Mouse (Mus musculus): Measurements from ENCODE around the gene Fh1. TPM values are rescaled to one million over a fixed set of nuclear protein-coding genes. Genes with fewer than 3 reads are reported as not detected.
A peak's percentile ranks its signal among the peaks of the same experiment; 100 is the strongest.

Fh1 gene
- polyA plus RNA-seq (2015; fragmentation: Nextera tagmentation; extraction: Ambion mirVana), result 161 and 162 TPM in 2 replicates

- ATAC-seq (replicated peaks; ENCODE audit: low FRiP score, low read depth) (peak; percentile 100), DNase-seq (ENCODE audit: low spot score) (peak; percentile 99)
- H3K4me2 ChIP-seq (ENCODE audit: low read length), result peak within 1 kb of the TSS; percentile 75
- no peaks in the 10 kb centered on the region for H3K4me1 ChIP-seq (replicated peaks; ENCODE audit: insufficient read depth, low read length)
- under 1% methylated on average over 58 of the region's 58 CpGs for WGBS
- peak within 1 kb of the TSS; percentile 74 for H3K9ac ChIP-seq (ENCODE audit: low read depth, low read length)
- peak within 1 kb of the TSS; percentile 85 for H3K27ac ChIP-seq
- peak within 1 kb of the TSS; percentile 64 for H3K4me3 ChIP-seq (replicated peaks; ENCODE audit: low read depth, low read length)
- no peaks in the 10 kb centered on the region for H3K36me3 ChIP-seq (ENCODE audit: insufficient read depth, low read length)
- no peaks in the 10 kb centered on the region for H3K9me3 ChIP-seq (replicated peaks; ENCODE audit: low read length)
- TF ChIP-seq CTCF (IDR thresholded peaks at IDR 0.05; ENCODE audit: low read depth), result no peak
- no peaks in the 10 kb centered on the region for H3K27me3 ChIP-seq (ENCODE audit: insufficient read depth, low read length)
Measured at GRCm38 (mm10) chr1:175625257-175625879, at the start of gene Fh1. Fh1 (minus strand) TSS chr1:175625635.

DNA sequence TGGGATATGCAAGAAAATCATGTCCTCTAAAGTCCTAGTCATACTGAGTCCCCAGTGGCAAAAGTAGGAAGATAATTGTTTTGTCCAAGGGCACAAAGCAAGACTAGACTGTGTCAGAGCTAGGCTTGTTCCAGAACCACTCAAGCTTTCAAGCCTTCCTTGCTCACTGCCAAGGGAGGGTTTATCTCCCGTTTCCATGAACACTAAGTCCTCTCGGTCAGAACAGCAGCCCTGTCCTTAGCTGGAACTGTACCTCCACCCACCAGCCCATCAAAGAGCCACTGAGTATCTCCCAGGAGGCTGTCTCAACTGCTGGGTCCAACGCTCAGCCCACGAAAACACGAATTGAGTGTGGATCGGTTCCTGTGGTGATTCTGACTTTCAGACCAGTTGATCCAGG lies 49.7 kb upstream of the Fh1 start:
- no peak for TF ChIP-seq CTCF (IDR thresholded peaks at IDR 0.05; ENCODE audit: low read depth)
- no peaks in the 10 kb centered on the region for H3K27me3 ChIP-seq (ENCODE audit: insufficient read depth, low read length)
- DNase-seq (ENCODE audit: low spot score) (no peak), ATAC-seq (replicated peaks; ENCODE audit: low FRiP score, low read depth) (no peak)
- H3K4me3 ChIP-seq (replicated peaks; ENCODE audit: low read depth, low read length), result no peak overlapping the region
- H3K4me2 ChIP-seq (ENCODE audit: low read length), result no peak overlapping the region
- H3K4me1 ChIP-seq (replicated peaks; ENCODE audit: insufficient read depth, low read length), result no peaks in the 10 kb centered on the region
- H3K27ac ChIP-seq, result no peak overlapping the region
- WGBS, result 64% methylated on average over 6 of the region's 6 CpGs
- no peaks in the 10 kb centered on the region for H3K36me3 ChIP-seq (ENCODE audit: insufficient read depth, low read length)
- H3K9ac ChIP-seq (ENCODE audit: low read depth, low read length), result no peak overlapping the region
- H3K9me3 ChIP-seq (replicated peaks; ENCODE audit: low read length), result no peaks in the 10 kb centered on the region

DNA sequence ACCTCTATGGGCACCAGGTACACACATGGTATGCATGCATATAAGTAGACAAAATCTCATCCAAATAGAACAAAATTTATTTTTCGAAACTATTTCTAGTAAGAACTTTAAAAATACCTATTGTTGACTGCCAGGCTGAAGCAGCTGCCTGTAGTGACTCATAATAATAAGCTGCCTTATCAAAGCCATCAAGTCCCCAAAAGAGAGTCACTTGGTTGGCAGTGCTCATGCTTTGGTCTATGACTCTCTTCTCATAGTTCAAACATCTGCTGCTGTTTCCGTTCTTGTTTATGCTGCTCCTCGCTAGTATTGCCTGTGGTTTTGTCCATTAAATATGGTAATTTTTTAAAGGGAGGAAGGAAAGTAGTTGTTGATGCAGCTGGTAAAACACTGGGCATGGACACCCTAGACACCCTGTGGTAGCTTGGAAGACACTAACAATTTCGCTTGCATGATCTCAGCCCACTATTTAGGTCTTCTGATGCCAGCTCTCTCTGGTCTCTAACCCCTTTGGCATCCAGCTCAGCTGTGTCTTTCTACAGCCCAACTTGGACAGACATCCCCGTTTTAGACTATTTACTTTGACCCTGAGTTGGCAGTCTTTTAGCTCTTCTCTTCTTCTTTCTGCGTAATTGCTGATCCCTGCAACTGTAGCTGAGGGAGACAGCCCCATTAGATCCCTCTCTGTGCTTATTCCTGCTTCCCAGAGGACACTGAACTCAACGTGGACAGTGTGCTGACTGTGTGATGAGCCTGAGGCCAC lies 48.3 kb upstream of the Fh1 start:
- H3K4me1 ChIP-seq (replicated peaks; ENCODE audit: insufficient read depth, low read length), result no peaks in the 10 kb centered on the region
- H3K4me3 ChIP-seq (replicated peaks; ENCODE audit: low read depth, low read length), result no peak overlapping the region
- no peak for DNase-seq (ENCODE audit: low spot score)
- 73% methylated on average over 7 of the region's 7 CpGs for WGBS
- no peak for TF ChIP-seq CTCF (IDR thresholded peaks at IDR 0.05; ENCODE audit: low read depth)
- no peaks in the 10 kb centered on the region for H3K9me3 ChIP-seq (replicated peaks; ENCODE audit: low read length)
- H3K27me3 ChIP-seq (ENCODE audit: insufficient read depth, low read length), result no peaks in the 10 kb centered on the region
- H3K36me3 ChIP-seq (ENCODE audit: insufficient read depth, low read length), result no peaks in the 10 kb centered on the region
- no peak overlapping the region for H3K4me2 ChIP-seq (ENCODE audit: low read length)
- H3K9ac ChIP-seq (ENCODE audit: low read depth, low read length), result no peak overlapping the region
- H3K27ac ChIP-seq, result no peak overlapping the region
- ATAC-seq (replicated peaks; ENCODE audit: low FRiP score, low read depth), result no peak

DNA sequence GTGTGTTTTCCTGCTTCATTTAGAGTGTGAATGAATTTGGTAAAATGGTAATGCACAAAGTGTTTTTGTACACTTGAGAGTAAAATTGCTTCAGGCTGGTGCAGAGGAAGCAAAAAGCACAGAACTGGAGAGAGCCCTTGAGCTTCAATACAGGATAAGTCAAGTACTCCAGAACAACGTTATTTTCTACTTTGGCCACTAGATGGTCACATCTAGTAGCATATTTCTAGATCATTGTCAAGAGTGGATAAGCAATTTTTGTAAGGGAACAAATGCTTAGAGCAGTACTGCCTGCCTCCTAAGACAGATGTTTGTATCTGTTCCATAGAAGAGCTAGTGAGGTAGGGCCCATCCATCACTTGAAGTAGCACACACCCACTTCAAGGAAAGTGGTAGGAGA lies 46.2 kb upstream of the Fh1 start:
- WGBS, result 29% methylated on average over 1 of the region's 1 CpGs
- peak; percentile 56; the same call in 1 of the 2 replicates for TF ChIP-seq CTCF (IDR thresholded peaks at IDR 0.05; ENCODE audit: low read depth)
- no peak overlapping the region for H3K4me2 ChIP-seq (ENCODE audit: low read length)
- H3K9ac ChIP-seq (ENCODE audit: low read depth, low read length), result no peak overlapping the region
- no peaks in the 10 kb centered on the region for H3K9me3 ChIP-seq (replicated peaks; ENCODE audit: low read length)
- H3K4me1 ChIP-seq (replicated peaks; ENCODE audit: insufficient read depth, low read length), result no peaks in the 10 kb centered on the region
- no peak overlapping the region for H3K4me3 ChIP-seq (replicated peaks; ENCODE audit: low read depth, low read length)
- DNase-seq (ENCODE audit: low spot score) (peak; percentile 58), ATAC-seq (replicated peaks; ENCODE audit: low FRiP score, low read depth) (no peak)
- no peak overlapping the region for H3K27ac ChIP-seq
- no peaks in the 10 kb centered on the region for H3K27me3 ChIP-seq (ENCODE audit: insufficient read depth, low read length)
- H3K36me3 ChIP-seq (ENCODE audit: insufficient read depth, low read length), result no peaks in the 10 kb centered on the region

- Histone ChIP-seq H3K4me3 (replicated peaks; ENCODE audit: low read depth, low read length) (no peak overlapping the region), H3K4me2 (ENCODE audit: low read length) (no peak overlapping the region), H3K9me3 (replicated peaks; ENCODE audit: low read length) (no peaks in the 10 kb centered on the region), H3K4me1 (replicated peaks; ENCODE audit: insufficient read depth, low read length) (no peaks in the 10 kb centered on the region), H3K27me3 (ENCODE audit: insufficient read depth, low read length) (no peaks in the 10 kb centered on the region), H3K27ac (no peak overlapping the region), H3K36me3 (ENCODE audit: insufficient read depth, low read length) (no peaks in the 10 kb centered on the region), H3K9ac (ENCODE audit: low read depth, low read length) (no peak overlapping the region)
- no peak for TF ChIP-seq CTCF (IDR thresholded peaks at IDR 0.05; ENCODE audit: low read depth)
- no peak for DNase-seq (ENCODE audit: low spot score)
- WGBS, result 81% methylated on average over 7 of the region's 7 CpGs
- ATAC-seq (replicated peaks; ENCODE audit: low FRiP score, low read depth), result no peak
Measured at GRCm38 (mm10) chr1:175670042-175670441, 44.6 kb upstream of the Fh1 start.

DNA sequence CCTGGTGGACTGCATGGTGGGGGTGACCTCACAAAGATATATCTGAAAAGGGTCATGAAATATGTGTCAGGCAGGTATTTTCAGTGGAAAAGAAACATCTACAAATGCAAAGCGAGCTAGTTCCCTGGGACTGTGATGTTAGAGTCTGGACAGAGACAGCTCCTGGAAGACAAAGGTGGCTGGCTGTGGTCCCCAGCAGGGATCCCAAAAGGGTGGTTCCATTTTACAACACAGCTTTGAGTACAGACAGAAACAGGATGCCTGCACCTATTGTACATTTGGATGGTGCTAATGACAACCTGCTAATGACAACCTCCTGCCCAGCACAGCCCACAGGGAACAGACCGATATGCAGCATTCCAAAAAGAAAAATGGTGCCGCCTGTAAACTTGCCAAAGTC lies 44.0 kb upstream of the Fh1 start:
- Histone ChIP-seq H3K4me3 (replicated peaks; ENCODE audit: low read depth, low read length) (no peak overlapping the region), H3K27me3 (ENCODE audit: insufficient read depth, low read length) (no peaks in the 10 kb centered on the region), H3K9ac (ENCODE audit: low read depth, low read length) (no peak overlapping the region), H3K4me2 (ENCODE audit: low read length) (no peak overlapping the region), H3K27ac (no peak overlapping the region), H3K9me3 (replicated peaks; ENCODE audit: low read length) (no peaks in the 10 kb centered on the region), H3K4me1 (replicated peaks; ENCODE audit: insufficient read depth, low read length) (no peaks in the 10 kb centered on the region), H3K36me3 (ENCODE audit: insufficient read depth, low read length) (no peaks in the 10 kb centered on the region)
- 94% methylated on average over 3 of the region's 3 CpGs for WGBS
- ATAC-seq (replicated peaks; ENCODE audit: low FRiP score, low read depth), result no peak
- DNase-seq (ENCODE audit: low spot score), result no peak
- TF ChIP-seq CTCF (IDR thresholded peaks at IDR 0.05; ENCODE audit: low read depth), result no peak

Measured in kidney, postnatal 0 days (tissue).